Mouse (Mus musculus) gastrocnemius, adult 18-20 months (tissue): ENCODE data around the gene Mamstr. TPM values are rescaled to one million over a fixed set of nuclear protein-coding genes. Genes with fewer than 3 reads are reported as not detected.
"Not testable (repeated sequence)": the region's sequence is repeated elsewhere in the genome, so short reads cannot be mapped to it uniquely, and the experiment has no call there.

ENCODE experiments used
- DNase-seq: peaks from one replicate; pipeline ENCODE4 v3.0.0; 2021; ENCODE audit warnings: low spot score
- total RNA-seq, 2 experiments: library from RNA; stranded (reverse); gene quantifications; 2 replicates each; pipeline ENCODE4 v1.2.3; 2021

Mamstr gene
- total RNA-seq, 2 experiments from 2014 or later, result 17.6 to 18.7 TPM

DNA sequence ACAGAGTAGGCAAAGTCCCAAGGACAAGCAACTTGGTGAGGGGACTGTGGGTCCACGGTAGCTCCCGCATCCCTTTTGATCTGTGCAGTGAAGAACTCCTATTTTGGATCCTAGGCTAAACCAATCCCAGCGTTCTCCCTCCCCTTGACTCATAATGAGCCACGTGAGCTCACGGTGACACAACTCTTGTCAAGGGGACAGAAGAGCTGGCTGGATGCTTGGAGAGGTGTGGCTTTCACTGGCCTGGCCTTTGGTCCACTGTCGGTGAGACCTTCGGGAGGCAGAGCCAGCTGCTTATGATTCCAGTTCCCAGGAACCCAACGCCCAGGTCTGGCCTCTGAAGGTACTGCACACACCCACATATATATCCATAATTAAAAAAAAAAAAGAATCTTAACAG, 9.6 kb downstream of the Mamstr start:
- peak; percentile 74 for DNase-seq

DNA sequence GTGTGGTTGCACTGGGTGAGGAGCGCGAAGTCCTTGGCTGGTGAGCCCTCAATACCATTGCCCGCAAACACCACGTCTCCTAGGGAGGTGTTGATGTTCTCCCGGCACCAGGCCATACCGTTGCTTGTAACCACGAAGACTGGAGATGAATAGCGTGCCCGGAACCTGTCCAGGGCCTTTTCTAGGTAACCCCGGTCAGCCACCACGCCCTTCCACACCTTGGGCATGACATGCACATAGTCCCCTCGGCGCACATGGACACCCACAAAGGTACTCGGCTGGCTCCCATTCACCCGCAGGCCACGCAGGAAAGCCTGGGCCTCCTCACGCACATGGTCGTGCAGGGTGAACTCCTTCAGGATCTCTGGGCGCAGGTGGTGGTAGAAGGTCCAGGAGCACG, 10.7 kb downstream of the Mamstr start:
- DNase-seq, result not testable (repeated sequence)

DNA sequence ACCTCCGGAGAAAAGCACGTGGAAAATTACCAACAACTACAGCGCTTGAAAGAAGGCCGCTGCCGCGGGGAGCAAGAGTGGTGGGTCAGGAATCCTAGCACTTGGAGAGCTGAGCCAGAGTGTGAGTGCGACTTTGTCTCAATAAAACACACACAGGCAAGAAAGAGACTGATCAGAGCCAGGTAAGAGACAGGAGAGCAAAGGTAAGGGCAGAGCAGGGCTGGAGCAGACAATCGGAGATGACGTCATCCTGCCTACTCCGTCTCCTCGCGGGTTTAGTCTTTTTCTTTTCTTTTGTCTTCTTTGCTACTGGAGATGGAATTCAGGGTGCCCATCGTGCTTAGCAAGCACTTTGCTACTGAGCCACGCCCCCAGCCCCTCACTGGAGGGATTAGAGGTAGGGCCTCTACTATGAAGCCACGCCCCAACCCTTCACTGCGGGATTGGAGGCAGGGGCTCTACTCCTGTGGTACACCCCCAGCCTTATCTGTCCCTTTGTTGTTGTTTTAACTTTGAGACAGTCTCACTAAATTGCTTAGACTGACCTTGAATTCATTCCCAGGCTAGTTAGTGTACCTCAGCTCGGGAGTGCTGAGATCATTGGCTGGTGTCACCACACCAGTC, 14.8 kb downstream of the Mamstr start:
- no peak for DNase-seq

DNA sequence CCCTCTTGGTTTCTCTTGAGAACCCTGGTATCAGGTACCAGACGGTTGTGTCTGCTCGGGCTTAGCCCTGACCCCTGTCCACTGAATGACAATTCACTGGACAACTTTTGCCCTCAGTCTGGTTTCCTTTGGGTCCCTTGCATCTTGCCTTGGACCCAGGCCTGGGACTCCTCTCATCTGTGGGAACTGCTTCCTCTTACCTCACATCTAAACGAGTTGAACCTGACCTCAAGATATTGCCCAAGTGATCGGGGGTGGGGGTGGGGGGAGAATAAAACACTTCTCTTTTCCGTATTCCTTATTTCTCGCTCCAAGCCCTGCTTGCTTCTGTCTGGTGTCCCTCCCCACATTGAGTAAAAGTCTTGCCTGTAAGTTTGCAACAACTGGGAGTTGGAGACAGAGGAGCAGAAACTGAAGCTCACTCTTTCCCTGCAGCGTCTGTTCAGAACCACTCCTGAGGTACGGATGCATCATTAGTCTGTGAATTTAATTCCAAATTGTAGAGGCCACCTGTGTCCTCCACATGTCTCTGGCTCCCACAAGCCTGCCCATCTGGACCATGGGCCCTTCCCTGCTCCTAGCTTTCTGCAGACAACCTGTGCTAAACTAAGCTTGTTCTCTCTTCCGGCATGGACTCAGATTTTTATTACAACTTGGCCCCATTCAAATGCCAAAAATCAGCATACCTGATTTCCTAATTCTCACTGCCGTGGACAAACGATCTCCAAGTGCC, 21.1 kb downstream of the Mamstr start:
- no peak for DNase-seq

GRCm38 (mm10) chr7:45661702-45662101, 21.9 kb downstream of the Mamstr start:
- not testable (repeated sequence) for DNase-seq

DNA sequence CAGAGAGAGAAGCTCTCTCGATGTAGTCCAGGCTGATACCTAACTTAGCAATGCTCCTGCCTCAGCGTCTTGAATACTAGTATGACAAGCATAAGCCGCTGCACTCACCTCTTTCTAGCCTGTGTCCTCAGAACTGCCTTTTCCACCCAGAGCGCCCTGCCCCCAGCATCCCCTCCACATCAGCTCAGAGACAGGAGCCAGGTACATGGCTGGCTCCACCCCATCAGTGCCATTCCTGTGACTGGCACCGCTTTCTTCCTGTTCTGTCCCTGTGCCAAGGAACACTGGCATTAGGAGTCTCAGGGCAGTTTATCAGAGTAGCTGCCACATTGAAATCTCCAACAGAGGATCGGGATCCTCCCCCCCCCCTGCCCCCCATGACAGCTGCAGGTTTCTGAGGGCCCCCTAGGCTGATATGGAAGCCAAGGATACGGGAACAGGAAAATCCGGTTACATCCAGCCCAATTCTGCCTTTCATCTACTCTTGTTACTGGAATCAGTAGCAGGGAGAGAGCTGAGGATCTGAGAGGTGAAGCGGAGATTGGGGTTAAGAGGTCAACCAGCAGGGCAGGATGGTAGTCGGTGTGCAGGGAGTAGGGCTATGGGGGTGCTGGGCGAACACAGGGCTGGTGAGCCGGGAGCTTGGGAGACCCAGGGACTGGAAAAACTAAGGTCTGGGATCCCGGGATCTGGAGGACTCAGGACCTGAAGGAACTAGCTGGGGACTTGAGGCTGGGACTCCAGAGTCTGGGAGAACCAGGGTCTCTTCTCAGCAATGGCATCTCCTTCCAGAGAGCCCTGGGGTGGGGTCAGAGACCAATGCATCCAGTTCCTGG, 25.7 kb downstream of the Mamstr start:
- no peak for DNase-seq

DNA sequence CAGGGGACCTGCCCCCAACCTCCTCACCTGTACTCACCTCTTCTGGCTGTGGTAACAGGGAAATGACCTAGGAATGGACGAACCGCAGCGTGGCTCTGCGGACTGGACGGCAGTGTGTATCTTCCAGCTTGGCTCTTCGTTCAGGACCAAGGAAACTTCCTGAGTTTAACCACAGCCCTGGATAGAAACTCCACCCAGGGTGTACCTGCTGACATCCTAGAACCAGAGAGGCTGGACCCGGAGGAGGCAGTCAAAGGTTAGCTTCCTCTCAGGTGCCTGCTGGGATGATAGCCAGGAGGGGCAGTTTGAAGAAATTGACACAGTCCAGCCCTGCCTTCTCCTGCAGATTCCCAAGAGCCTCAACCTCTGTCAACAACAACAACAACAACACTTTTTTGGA, 26.4 kb downstream of the Mamstr start, which contains the start of gene Fut2:
Gene Fut2 (minus strand): TSS at position 234 of the 400 bp plus-strand sequence.
- DNase-seq, result no peak

DNA sequence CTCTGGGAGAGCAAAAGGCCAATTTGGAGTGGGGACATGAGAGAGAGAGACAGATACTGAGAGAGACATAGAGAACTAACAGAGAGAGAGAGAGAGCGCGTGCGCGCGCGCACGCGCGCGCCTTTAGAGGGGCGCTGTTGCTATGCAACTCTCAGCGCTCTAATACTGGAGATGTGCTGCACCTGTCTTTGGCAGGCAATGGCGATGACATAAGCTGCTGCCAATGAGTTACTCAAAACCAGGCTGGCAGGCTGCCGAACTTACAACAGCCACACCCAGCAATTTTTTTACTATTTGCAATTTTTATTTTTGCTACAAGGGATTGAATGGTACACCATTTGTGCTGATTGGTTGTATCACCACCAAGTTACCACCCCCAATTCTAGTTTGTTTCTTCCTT, 28.0 kb downstream of the Mamstr start:
- no peak for DNase-seq

GRCm38 (mm10) chr7:45668921-45669320, 29.1 kb downstream of the Mamstr start:
- no peak for DNase-seq

DNA sequence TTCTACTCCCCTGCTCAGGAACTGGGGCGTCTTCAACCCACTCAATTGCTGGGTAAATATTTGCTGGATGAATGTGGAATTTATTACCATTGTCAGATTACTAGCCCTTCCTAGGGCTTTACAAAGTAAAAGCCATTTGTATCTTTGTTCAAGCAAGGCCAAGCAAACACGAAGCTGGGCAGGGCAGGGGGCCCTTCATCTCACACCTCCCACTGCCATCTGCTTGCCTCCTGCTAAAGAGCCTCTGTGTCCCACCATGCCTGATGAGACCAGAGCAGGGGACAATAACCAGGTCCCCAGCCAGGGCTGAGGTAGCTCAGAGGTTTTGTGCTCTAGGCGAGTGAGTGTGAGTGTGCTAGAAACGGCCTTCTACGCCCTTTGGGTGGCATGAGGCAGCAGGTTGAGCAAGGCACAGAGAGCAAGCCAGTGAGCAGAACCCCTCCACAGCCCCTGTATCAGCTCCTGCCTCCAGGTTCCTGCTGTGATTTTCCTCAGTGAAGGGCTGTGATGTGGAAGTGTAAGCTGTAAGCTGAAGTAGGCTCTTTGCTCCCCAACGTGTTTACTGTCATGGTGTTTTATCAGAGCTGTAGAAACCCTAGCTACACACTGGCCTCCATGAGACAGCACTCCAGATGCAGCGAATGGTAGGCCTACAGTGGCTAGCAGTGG, 38.0 kb downstream of the Mamstr start:
- no peak for DNase-seq

- DNase-seq, result no peak
These were observed 38.7 kb downstream of the Mamstr start for GRCm38 (mm10) chr7:45678513-45678912.

GRCm38 (mm10) chr7:45679966-45680621, 40.3 kb downstream of the Mamstr start:
- no peak for DNase-seq

GRCm38 (mm10) chr7:45681046-45681736, 41.4 kb downstream of the Mamstr start:
- peak; percentile 76 for DNase-seq

DNA sequence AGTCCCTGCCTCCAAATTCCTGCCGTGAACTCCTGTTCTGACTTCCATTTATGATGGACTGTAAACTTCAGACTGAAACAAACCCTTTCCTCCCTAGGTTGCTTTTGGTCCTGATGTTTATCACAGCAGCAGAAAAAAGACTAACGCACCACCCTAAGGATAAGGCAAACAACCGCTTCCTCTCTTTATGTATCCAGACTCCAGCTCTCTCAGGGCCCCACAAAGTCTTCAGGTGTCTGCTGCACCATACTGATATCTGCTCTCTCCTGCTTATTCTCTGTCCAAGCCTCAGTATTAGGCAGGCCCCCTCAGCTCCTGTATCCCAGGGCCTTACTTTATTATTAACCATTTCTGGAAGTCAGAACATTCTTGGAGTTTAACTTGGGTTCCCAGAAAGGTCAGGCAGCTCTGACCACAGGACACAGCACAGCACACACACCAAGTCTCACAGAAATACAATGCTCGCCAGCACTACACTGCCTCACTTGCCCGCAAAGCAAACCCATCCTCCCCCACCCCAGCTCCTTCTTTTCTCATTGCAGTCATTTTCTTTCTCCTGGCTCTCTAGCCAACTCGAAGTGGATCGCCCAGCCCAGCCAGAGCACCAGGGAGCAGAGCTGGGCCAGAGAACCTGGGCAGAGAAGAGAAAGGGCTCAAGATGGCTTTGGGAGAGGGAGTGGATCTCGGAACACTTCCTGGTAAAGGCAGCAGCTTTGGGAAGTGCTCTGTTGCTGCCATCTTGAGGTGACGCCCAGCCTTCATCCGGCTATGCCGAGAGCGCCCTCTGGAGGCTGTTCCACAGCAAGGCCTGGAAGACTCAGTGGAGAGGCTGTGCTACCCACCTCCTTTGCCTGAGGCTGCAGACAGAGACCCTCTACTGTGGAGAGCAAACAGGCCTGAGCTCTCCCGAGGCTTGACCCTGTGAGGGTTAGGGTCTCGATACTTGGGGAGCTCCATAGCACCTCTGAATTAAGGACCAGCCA, 42.7 kb downstream of the Mamstr start:
- DNase-seq, result peak; percentile 89

- DNase-seq, result no peak
These were observed 43.7 kb downstream of the Mamstr start, which contains the start of gene Ntn5 for GRCm38 (mm10) chr7:45683396-45684050. Gene Ntn5 (plus strand): TSS chr7:45684022.

DNA sequence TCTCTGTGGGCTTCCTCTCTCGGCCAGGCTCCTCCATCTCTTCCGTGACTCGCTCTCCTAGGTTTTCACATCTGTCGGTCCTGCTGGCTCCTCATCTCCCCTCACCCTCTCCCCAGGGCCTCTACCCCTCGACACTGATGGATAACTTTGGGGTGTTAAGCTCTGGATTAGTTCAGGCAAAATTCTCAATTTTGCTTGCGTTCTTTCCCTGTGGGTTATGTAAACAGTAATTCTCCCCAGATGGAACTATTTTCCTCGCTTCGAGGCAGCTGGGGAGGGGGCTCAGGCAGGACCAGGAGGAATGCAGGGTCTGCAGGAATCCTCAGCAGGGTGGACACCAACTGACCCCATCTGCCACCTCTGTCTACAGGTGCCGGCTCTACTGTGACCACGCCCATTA, 46.0 kb downstream of the Mamstr start:
- no peak for DNase-seq

DNA sequence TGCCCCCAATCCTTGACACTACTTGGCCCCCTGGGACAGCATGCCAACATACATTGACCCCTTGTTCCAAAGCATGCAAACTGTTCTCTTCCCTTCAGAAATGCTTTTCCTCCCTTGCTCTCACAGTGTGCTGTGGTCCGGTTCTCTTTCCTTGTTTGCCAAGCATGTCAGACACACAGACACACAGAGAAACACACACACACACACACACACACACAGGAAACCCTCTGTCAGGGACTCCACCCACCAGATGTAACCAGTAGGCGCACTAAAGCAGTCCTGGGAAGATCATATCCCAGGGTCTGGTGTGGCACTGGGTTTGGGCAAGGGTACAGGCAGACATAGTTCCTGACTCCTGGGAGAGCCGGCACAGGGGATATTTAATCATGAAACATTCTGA, 47.1 kb downstream of the Mamstr start:
- DNase-seq, result no peak

- DNase-seq, result no peak
These were observed 49.3 kb downstream of the Mamstr start for GRCm38 (mm10) chr7:45689099-45689498.

DNA sequence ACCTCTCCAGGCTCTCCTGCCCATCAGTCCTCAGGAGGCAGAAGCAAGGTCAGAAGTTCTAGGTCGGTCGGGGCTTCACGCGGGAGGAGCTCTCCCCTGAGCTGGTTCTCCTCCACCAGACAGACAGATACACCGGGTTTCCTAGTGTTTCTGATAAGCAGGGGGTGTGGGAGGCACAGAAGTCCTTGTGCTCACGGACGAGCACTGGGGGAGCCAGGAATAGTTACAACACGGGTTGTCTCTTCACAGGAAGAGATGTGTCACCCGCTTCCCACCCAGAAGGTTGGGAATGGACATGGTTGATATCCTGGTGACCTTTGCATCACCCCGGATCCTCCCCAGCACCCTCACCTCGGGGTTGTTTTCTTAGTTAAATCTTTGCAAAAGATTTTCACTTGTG, 50.0 kb downstream of the Mamstr start:
- no peak for DNase-seq
